Mouse (Mus musculus) C2C12 (cell line): ENCODE results near the gene Hnrnph1.

Source experiments
- CEBPB ChIP-seq: IDR thresholded peaks from one replicate; pipeline ENCODE4 v1.6.1; 2011; ENCODE audit warnings: low read depth, mild to moderate bottlenecking, control low read depth, moderate library complexity
- CTCF ChIP-seq: IDR thresholded peaks from one replicate; pipeline ENCODE4 v1.5.1; 2011; ENCODE audit not compliant: control insufficient read depth, insufficient read depth, insufficient read length
- MAX ChIP-seq: IDR thresholded peaks from one replicate; pipeline ENCODE4 v1.6.1; 2011; ENCODE audit warnings: mild to moderate bottlenecking, control low read depth
- MYOD1 ChIP-seq: IDR thresholded peaks from one replicate; pipeline ENCODE4 v1.6.1; 2011; ENCODE audit warnings: low read depth; ENCODE audit not compliant: control insufficient read depth, insufficient read length
- USF1 ChIP-seq: IDR thresholded peaks from one replicate; pipeline ENCODE4 v1.6.1; 2011; ENCODE audit warnings: low read depth, mild to moderate bottlenecking, control low read depth, moderate library complexity

DNA sequence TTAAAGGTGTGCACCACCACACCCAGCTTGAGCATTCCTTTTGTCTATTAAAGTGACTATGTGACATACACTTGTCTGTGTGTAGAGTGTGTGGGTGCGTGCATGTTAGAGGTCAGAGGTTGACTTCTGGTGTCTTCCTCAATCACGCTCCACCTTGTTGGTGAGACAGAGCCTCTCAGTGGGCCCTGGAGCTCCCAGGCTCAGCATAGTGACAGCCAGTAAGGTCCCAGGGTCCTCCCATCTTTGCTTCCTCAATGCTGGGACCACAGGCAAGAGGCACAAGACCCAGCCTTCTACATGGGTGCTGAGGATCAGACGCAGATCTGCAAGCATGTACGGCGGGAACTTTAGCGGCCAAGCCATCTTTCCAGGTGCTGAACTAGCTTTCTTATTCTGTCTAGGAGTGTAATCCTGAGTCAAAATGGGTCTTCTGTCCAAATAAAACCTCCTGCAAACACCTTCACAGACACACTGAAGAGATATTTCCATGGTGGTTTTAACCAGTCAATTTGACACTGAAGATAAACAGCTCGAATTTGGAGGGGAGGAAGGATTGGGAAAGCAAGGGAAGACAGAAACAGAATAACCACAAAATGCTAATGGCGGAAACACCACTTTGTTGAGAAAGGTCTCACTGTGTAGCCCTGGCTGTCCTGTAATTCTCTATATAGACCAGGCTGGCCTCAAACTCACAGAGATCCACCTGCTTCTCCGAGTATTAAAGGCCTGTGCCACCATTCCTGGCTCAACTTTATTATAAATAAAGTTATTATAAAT is 30.3 kb upstream of the Hnrnph1 start:
- TF ChIP-seq USF1 (no peak), MYOD1 (no peak), CTCF (no peak), CEBPB (no peak), MAX (no peak)
